Mouse (Mus musculus): ENCODE results near the gene Wt1.

Wt1 gene

GRCm38 (mm10) chr2:105178871-105179270, 52.5 kb downstream of the Wt1 start:
- intact Hi-C loops (cut with DNase I) = no loop called here

GRCm38 (mm10) chr2:105182501-105182900, 56.2 kb downstream of the Wt1 start:
- intact Hi-C loops (cut with DNase I) = no loop called here

GRCm38 (mm10) chr2:105185140-105185539, 58.8 kb downstream of the Wt1 start:
- intact Hi-C loops (cut with DNase I) = loop anchor here (5.0 kb wide), 2 partner anchors 73 to 298 kb away; no protein-coding TSS in a partner anchor

GRCm38 (mm10) chr2:105185768-105186529, 59.6 kb downstream of the Wt1 start:
- intact Hi-C loops (cut with DNase I) = loop anchor here (5.0 kb wide), 2 partner anchors 74 to 299 kb away; no protein-coding TSS in a partner anchor

- intact Hi-C loops (cut with DNase I) = loop anchor here (5.0 kb wide), 2 partner anchors 74 to 299 kb away; no protein-coding TSS in a partner anchor
Observed at GRCm38 (mm10) chr2:105186591-105186990, 60.3 kb downstream of the Wt1 start.

GRCm38 (mm10) chr2:105188182-105188581, 61.9 kb downstream of the Wt1 start:
- intact Hi-C loops (cut with DNase I) = loop anchor here (5.0 kb wide), 2 partner anchors 76 to 301 kb away; no protein-coding TSS in a partner anchor

- intact Hi-C loops (cut with DNase I) = loop anchor here (5.0 kb wide), 2 partner anchors 77 to 302 kb away; no protein-coding TSS in a partner anchor
Observed at GRCm38 (mm10) chr2:105189352-105189751, 63.0 kb downstream of the Wt1 start.

- intact Hi-C loops (cut with DNase I) = no loop called here
Observed at GRCm38 (mm10) chr2:105200152-105200551, 73.8 kb downstream of the Wt1 start.

- intact Hi-C loops (cut with DNase I) = no loop called here
Observed at GRCm38 (mm10) chr2:105206563-105207174, 80.3 kb downstream of the Wt1 start.

GRCm38 (mm10) chr2:105212839-105213238, 86.5 kb downstream of the Wt1 start:
- intact Hi-C loops (cut with DNase I) = no loop called here

GRCm38 (mm10) chr2:105215914-105216313, 89.6 kb downstream of the Wt1 start:
- intact Hi-C loops (cut with DNase I) = no loop called here

GRCm38 (mm10) chr2:105219229-105219628, 92.9 kb downstream of the Wt1 start:
- intact Hi-C loops (cut with DNase I) = no loop called here

- intact Hi-C loops (cut with DNase I) = loop anchor here (10.0 kb wide), 1 partner anchor 105 kb away; no protein-coding TSS in a partner anchor
Observed at GRCm38 (mm10) chr2:105219664-105220063, 93.3 kb downstream of the Wt1 start.

- intact Hi-C loops (cut with DNase I) = loop anchor here (10.0 kb wide), 1 partner anchor 106 kb away; no protein-coding TSS in a partner anchor
Observed at GRCm38 (mm10) chr2:105220738-105221303, 94.5 kb downstream of the Wt1 start.
